Mouse (Mus musculus): ENCODE results near the gene Znrf1.

- TF ChIP-seq POLR2A (IDR thresholded peaks at IDR 0.05; ENCODE audit: borderline replicate concordance, control insufficient read depth, low read depth, low read length) (no peak), CTCF (IDR thresholded peaks at IDR 0.05; ENCODE audit: control insufficient read depth, insufficient read depth, low read length) (no peak)
Observed at GRCm38 (mm10) chr8:111565784-111566191, 29.9 kb downstream of the Znrf1 start.
